Mouse (Mus musculus) neural tube, embryonic 15.5 days (tissue): ENCODE data around the gene Satl1. TPM values are rescaled to one million over a fixed set of nuclear protein-coding genes. Genes with fewer than 3 reads are reported as not detected.

ENCODE experiments used
- polyA plus RNA-seq: library from polyadenylated mRNA; unstranded; fragments of >200 nt; fragmentation: Nextera tagmentation; extraction: Ambion mirVana; gene quantifications from 2 replicates; pipeline ENCODE4 v1.2.1, GENCODE M21; 2015

Satl1 gene
- polyA plus RNA-seq, 1 experiment from 2014 or later: not detected

Other genes with a start within 250 kb of the Satl1 start
- 0.10 TPM in 1 of 2 replicates, not detected in the other for gene 4933403O08Rik, start 167.7 kb downstream of the Satl1 start, polyA plus RNA-seq
- 18.5 and 23.2 TPM in 2 replicates for gene Apool, start 95.4 kb downstream of the Satl1 start, polyA plus RNA-seq
- not detected in 2 replicates for gene 2010106E10Rik, start 88.5 kb upstream of the Satl1 start, polyA plus RNA-seq
- 30.2 and 34.8 TPM in 2 replicates for gene Zfp711, start 193.7 kb upstream of the Satl1 start, polyA plus RNA-seq